Mouse (Mus musculus): ENCODE measurements at regions not wholly inside any gene's neighbourhood (a gene's known extent, or its start where the extent isn't known, plus 50 kb on each side); places are given as distances from the start of the nearest gene placed in this dataset.

- TF ChIP-seq CTCF (IDR thresholded peaks at IDR 0.05; ENCODE audit: extremely low read depth, insufficient read length, insufficient replicate concordance, low read depth, low read length) (no peak), POLR2A (IDR thresholded peaks at IDR 0.05; ENCODE audit: low read depth, low read length) (no peak)
Observed at GRCm38 (mm10) chr2:50742421-50742820, 406.5 kb downstream of the Rnd3 start.

Data from small intestine, adult 2 months (tissue).